Mouse (Mus musculus): Measurements from ENCODE around the gene Aldh3b2.

DNA sequence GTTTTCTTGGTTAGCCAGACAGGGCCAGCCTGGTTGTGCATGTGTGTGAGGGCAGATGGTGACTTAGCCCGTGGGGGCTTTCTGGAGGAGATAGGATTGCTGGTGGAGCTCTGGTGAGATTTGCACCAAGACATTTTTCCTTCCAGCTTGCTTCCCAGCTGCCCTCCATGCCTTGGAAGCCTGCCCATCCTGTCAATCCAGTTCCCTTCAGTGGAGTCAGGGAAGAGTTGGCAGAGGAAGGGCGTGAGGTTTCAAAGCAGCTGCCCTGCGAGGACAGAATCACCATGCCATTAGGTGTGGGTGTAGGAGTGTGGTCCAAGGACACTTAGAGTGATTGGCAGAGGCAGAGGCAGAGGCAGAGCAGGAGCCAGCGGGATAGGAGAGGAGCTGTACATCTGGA is 13.7 kb upstream of the Aldh3b2 start, which contains the start of gene Aldh3b3:
- TF ChIP-seq POU5F1 (IDR thresholded peaks at IDR 0.05; ENCODE audit: borderline replicate concordance, low read length) (no peak), CTCF (conservative IDR thresholded peaks at IDR 0.05; ENCODE audit: low read length) (no peak)

All from E14TG2a.4 (cell line).